Mouse (Mus musculus): Measurements from ENCODE around the gene Zfp219.

DNA sequence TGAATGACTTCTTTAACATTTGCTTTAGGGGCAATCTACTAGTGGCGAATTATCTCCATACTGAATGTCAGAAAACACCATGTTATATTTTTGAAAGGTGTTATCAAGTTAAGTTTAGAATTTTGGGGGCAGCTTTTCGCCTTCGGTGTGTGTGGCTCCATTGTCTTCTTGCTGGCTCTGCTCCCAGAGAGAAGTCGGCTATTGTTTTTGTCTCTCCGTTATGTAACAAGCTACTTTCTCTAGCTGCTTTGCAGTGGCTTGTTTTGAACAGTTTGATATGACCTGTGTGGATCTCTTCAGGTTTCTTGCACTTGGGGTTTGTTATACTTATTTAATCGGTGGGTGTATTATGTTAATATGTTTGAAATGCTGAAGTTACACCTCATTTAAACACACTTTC is 22.9 kb upstream of the Zfp219 start:
- no peak for TF ChIP-seq CTCF (IDR thresholded peaks at IDR 0.05; ENCODE audit: borderline replicate concordance, insufficient read depth, low read length)
- no peak for TF ChIP-seq POLR2A (IDR thresholded peaks at IDR 0.05; ENCODE audit: low read depth, low read length)
